Mouse (Mus musculus): ENCODE measurements at regions not wholly inside any gene's neighbourhood (a gene's known extent, or its start where the extent isn't known, plus 50 kb on each side); places are given as distances from the start of the nearest gene placed in this dataset.

GRCm38 (mm10) chr2:115402246-115402645, 179.3 kb upstream of the BC052040 start:
- Histone ChIP-seq H3K79me2 (ENCODE audit: control insufficient read depth, insufficient read depth, low read length, poor library complexity) (no peaks in the 10 kb centered on the region), H3K4me3 (ENCODE audit: control insufficient read depth in 1 of 2, insufficient read depth in 1 of 2, low read depth in 2 of 2, low read length in 2 of 2) (no peak overlapping the region), H3K27ac (ENCODE audit: control insufficient read depth, low read depth, low read length) (no peak overlapping the region), H3K9me3 (replicated peaks; ENCODE audit: insufficient read depth, low read length) (no peaks in the 10 kb centered on the region), H3K36me3 (ENCODE audit: control insufficient read depth in 1 of 2, insufficient read depth in 2 of 2, low read length in 2 of 2) (no peaks in the 10 kb centered on the region), H3K27me3 (ENCODE audit: control insufficient read depth in 1 of 2, insufficient read depth in 2 of 2, low read length in 2 of 2) (no peaks in the 10 kb centered on the region), H3K9ac (ENCODE audit: control insufficient read depth, low read depth, low read length, poor library complexity, severe bottlenecking) (no peak overlapping the region), H3K4me1 (ENCODE audit: control insufficient read depth in 1 of 2, insufficient read depth in 2 of 2, low read length in 2 of 2) (no peaks in the 10 kb centered on the region)
- TF ChIP-seq SMC3 (IDR thresholded peaks at IDR 0.05; ENCODE audit: low read depth, low read length) (no peak), MEF2A (IDR thresholded peaks at IDR 0.05; ENCODE audit: extremely low read depth, insufficient replicate concordance, low read depth, low read length, poor library complexity, severe bottlenecking) (no peak), TBP (IDR thresholded peaks at IDR 0.05; ENCODE audit: low read depth, low read length) (no peak), NRF1 (IDR thresholded peaks at IDR 0.05; ENCODE audit: insufficient read depth, low read depth, low read length, poor library complexity, severe bottlenecking) (no peak), ETS1 (IDR thresholded peaks at IDR 0.05; ENCODE audit: low read depth, low read length) (no peak), ELF1 (IDR thresholded peaks at IDR 0.05; ENCODE audit: low read depth, low read length) (no peak), EP300 (IDR thresholded peaks at IDR 0.05; ENCODE audit: low read depth in 1 of 2, low read length in 2 of 2) (no peak), HCFC1 (IDR thresholded peaks at IDR 0.05; ENCODE audit: low read depth, low read length) (no peak), MAFK (IDR thresholded peaks at IDR 0.05; ENCODE audit: borderline replicate concordance, low read depth, low read length) (no peak), CTCF (IDR thresholded peaks at IDR 0.05 in 2 of 3, conservative IDR thresholded peaks at IDR 0.05 in 1 of 3; ENCODE audit: control insufficient read depth in 1 of 3, insufficient read depth in 1 of 3, low read depth in 2 of 3, low read length in 3 of 3, poor library complexity in 1 of 3, severe bottlenecking in 1 of 3) (no peak), BHLHE40 (IDR thresholded peaks at IDR 0.05; ENCODE audit: borderline replicate concordance, low read depth, low read length) (no peak), NELFE (IDR thresholded peaks at IDR 0.05; ENCODE audit: low read depth, low read length) (no peak), MAX (IDR thresholded peaks at IDR 0.05; ENCODE audit: low read length) (no peak), ZC3H11A (IDR thresholded peaks at IDR 0.05; ENCODE audit: low read depth, low read length) (no peak), USF2 (IDR thresholded peaks at IDR 0.05; ENCODE audit: borderline replicate concordance in 1 of 2, insufficient read depth in 1 of 2, low read depth in 1 of 2, low read length in 2 of 2) (no peak), UBTF (IDR thresholded peaks at IDR 0.05; ENCODE audit: borderline replicate concordance, insufficient read depth, low read depth, low read length) (no peak)
- no peak for DNase-seq (ENCODE audit: low read depth, low spot score)

- Histone ChIP-seq H3K9me3 (replicated peaks; ENCODE audit: insufficient read depth, low read length) (no peaks in the 10 kb centered on the region), H3K27ac (ENCODE audit: control insufficient read depth, low read depth, low read length) (no peak overlapping the region), H3K9ac (ENCODE audit: control insufficient read depth, low read depth, low read length, poor library complexity, severe bottlenecking) (no peak overlapping the region), H3K4me1 (ENCODE audit: control insufficient read depth in 1 of 2, insufficient read depth in 2 of 2, low read length in 2 of 2) (no peaks in the 10 kb centered on the region), H3K4me3 (ENCODE audit: control insufficient read depth in 1 of 2, insufficient read depth in 1 of 2, low read depth in 2 of 2, low read length in 2 of 2) (no peak overlapping the region), H3K36me3 (ENCODE audit: control insufficient read depth in 1 of 2, insufficient read depth in 2 of 2, low read length in 2 of 2) (no peaks in the 10 kb centered on the region), H3K79me2 (ENCODE audit: control insufficient read depth, insufficient read depth, low read length, poor library complexity) (no peaks in the 10 kb centered on the region), H3K27me3 (ENCODE audit: control insufficient read depth in 1 of 2, insufficient read depth in 2 of 2, low read length in 2 of 2) (no peaks in the 10 kb centered on the region)
- no peak for TF ChIP-seq TAL1 (IDR thresholded peaks at IDR 0.05; ENCODE audit: low read length)
- TF ChIP-seq KAT2A (conservative IDR thresholded peaks at IDR 0.05; ENCODE audit: low read depth, low read length), result no peak
- TF ChIP-seq TBP (IDR thresholded peaks at IDR 0.05; ENCODE audit: low read depth, low read length), result no peak
- TF ChIP-seq TCF12 (IDR thresholded peaks at IDR 0.05; ENCODE audit: low read depth, low read length), result no peak
- TF ChIP-seq MAFK (IDR thresholded peaks at IDR 0.05; ENCODE audit: borderline replicate concordance, low read depth, low read length), result no peak
- TF ChIP-seq NRF1 (IDR thresholded peaks at IDR 0.05; ENCODE audit: insufficient read depth, low read depth, low read length, poor library complexity, severe bottlenecking), result no peak
- TF ChIP-seq CHD2 (IDR thresholded peaks at IDR 0.05; ENCODE audit: low read length), result no peak
- no peak for TF ChIP-seq POLR2AphosphoS5 (IDR thresholded peaks at IDR 0.05; ENCODE audit: borderline replicate concordance, low read depth, low read length)
- TF ChIP-seq GATA1 (IDR thresholded peaks at IDR 0.05; ENCODE audit: low read depth, low read length), result no peak
- TF ChIP-seq ETS1 (IDR thresholded peaks at IDR 0.05; ENCODE audit: low read depth, low read length), result no peak
- TF ChIP-seq ZC3H11A (IDR thresholded peaks at IDR 0.05; ENCODE audit: low read depth, low read length), result no peak
- TF ChIP-seq ZNF384 (IDR thresholded peaks at IDR 0.05; ENCODE audit: low read depth, low read length), result no peak
- no peak for TF ChIP-seq USF2 (IDR thresholded peaks at IDR 0.05; ENCODE audit: borderline replicate concordance in 1 of 2, insufficient read depth in 1 of 2, low read depth in 1 of 2, low read length in 2 of 2)
- TF ChIP-seq MEF2A (IDR thresholded peaks at IDR 0.05; ENCODE audit: extremely low read depth, insufficient replicate concordance, low read depth, low read length, poor library complexity, severe bottlenecking), result no peak
- DNase-seq (ENCODE audit: low read depth, low spot score), result no peak
Observed at GRCm38 (mm10) chr2:115432476-115432875, 149.0 kb upstream of the BC052040 start.

All from MEL (cell line).